Mouse (Mus musculus): ENCODE data around the gene Samm50.

DNA sequence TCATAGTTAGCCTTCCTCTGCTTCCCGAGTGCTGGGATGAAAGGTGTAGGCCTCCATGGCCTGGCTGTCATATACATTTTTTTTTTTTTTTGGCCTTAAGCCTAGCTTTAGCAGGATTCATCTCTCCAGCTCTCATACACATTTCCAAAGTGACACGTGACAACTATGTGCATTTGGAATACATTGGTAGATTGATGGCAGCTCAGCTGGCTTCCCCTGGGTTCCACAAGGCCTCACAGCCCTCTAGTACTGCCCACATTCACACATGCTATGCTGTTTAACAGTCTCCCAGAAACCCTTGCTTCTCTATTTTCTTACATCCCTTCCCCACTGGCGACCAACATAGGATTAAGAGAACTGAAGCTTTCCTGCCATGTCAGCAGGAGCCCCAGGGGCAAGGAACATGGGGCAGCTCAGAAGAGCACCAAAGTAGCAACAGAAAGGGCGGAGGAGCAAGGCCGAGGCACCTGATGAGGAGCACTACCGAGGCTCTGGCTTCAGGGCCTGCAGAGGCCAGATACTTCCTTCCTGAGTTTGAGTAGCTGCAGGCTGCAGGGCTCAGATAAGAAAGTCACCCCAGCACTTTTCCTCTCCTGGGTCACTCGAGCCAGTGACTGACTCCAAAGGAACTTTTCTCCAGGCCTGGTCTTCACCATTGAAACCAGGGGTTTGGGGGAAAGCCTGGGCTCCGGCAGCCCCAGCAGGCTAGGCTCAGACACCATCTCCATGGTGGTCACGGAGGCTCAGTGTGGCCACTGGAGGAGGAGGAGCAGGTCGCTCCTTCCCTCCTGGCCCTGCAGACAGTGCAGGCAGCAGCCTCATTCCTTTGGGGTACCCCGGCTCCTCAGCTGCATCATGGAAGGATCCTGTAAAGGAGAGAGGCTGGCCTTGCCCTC lies 17.7 kb downstream of the Samm50 start:
- TF ChIP-seq CTCF (IDR thresholded peaks at IDR 0.05; ENCODE audit: low read depth, low read length), result 0 out of 2 replicates have a peak, but pooled peaks have one; percentile 12
- no peak for TF ChIP-seq POLR2A (IDR thresholded peaks at IDR 0.05; ENCODE audit: borderline replicate concordance, low read depth, low read length)
